Mouse (Mus musculus) monocyte, adult 2 months (primary cell): Measurements from ENCODE around the gene Gm8050.
"Not testable (repeated sequence)": the region's sequence is repeated elsewhere in the genome, so short reads cannot be mapped to it uniquely, and the experiment has no call there.

Experiments
- DNase-seq, 2 experiments: peaks; one replicate each; pipeline ENCODE4 v3.0.0; 2022; ENCODE audit warnings: low spot score in 2 of 2, low read depth in 1 of 2

Gene Gm8050

GRCm38 (mm10) chr14:6720151-6720550 lies at the start of gene Gm8050:
Gene Gm8050 (minus strand): TSS chr14:6720251.
- not testable (repeated sequence) for DNase-seq

- not testable (repeated sequence) for DNase-seq
Observed at GRCm38 (mm10) chr14:6757231-6757536, 37.1 kb upstream of the Gm8050 start.

GRCm38 (mm10) chr14:6756384-6757230 lies 36.6 kb upstream of the Gm8050 start:
- DNase-seq, result not testable (repeated sequence)

DNA sequence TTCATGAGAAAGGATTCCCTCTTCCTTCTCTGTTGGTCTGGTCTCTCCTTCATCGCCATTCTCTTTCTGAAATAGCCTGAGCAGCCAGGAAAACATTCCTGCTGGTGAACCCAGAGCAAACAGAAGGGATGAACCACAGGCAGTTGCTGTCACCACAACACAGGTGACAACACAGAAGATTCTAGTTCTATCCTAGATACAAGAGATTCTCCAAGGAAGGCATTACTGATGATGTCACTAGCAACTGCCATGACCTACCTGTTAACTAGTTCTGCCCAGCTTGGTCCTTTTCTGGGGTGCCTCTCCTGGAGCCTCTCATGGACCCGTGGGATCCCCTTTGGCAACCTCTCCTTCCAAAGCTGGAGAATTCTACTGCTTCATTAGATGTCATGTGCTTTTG lies 22.2 kb upstream of the Gm8050 start, which contains the start of gene Gm3636:
Gm3636 (minus strand) TSS at position 101 of the 400 bp plus-strand sequence.
- DNase-seq, result not testable (repeated sequence)

DNA sequence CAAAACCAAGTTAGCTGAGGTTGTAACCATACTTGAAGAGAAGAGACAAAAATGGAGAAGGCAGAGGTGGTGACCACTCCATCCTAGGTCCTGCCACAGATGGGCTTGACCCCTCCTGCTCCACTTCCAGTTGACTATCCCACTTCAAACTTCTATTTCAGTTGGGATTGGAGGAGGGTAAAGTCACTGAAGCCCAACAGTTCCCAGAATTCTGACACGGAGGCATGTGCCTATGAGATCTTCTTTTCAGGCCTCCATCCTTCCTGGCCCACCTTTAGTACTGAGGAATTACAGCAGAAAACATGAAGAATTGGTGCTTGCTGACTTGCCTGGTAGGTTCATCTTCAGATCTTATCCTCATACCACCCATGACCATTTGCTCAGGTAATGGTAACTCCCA lies 36.0 kb downstream of the Gm8050 start, which contains the start of gene Gm10251:
Gm10251 (minus strand) TSS at position 101 of the 400 bp plus-strand sequence.
- DNase-seq, result not testable (repeated sequence)
